Mouse (Mus musculus): Measurements from ENCODE around the gene Fancc. TPM values are rescaled to one million over a fixed set of nuclear protein-coding genes. Genes with fewer than 3 reads are reported as not detected.

Fancc gene
- 26.7 and 28.3 TPM in 2 replicates for polyA plus RNA-seq (2016; fragmentation: Nextera tagmentation; extraction: Ambion mirVana)

- DNase-seq (ENCODE audit: low spot score): peak; percentile 56
- Histone ChIP-seq H3K9me3 (replicated peaks) (no peaks in the 10 kb centered on the region), H3K4me1 (peaks cover 16% of the 10 kb centered on the region), H3K27me3 (ENCODE audit: low read depth, poor library complexity, severe bottlenecking) (no peaks in the 10 kb centered on the region), H3K36me3 (no peaks in the 10 kb centered on the region), H3K4me3 (peak within 1 kb of the TSS; percentile 11; the same call in 1 of the 2 replicates), H3K27ac (replicated peaks) (peak within 1 kb of the TSS; percentile 82)
- 22% methylated on average over 23 of the region's 23 CpGs for WGBS
These were observed at the start of gene Fancc for GRCm38 (mm10) chr13:63496646-63497582. Gene Fancc (minus strand): TSS chr13:63497278.

- H3K4me3 ChIP-seq: no peak overlapping the region
- peaks cover 83% of the 10 kb centered on the region for H3K4me1 ChIP-seq
- H3K9me3 ChIP-seq (replicated peaks): no peaks in the 10 kb centered on the region
- no peaks in the 10 kb centered on the region for H3K27me3 ChIP-seq (ENCODE audit: low read depth, poor library complexity, severe bottlenecking)
- WGBS: 82% methylated on average over 7 of the region's 7 CpGs
- H3K27ac ChIP-seq (replicated peaks): no peak overlapping the region
- no peak for DNase-seq (ENCODE audit: low spot score)
- peaks cover 94% of the 10 kb centered on the region for H3K36me3 ChIP-seq
These were observed 48.2 kb upstream of the Fancc start for GRCm38 (mm10) chr13:63545291-63545690.

- H3K4me3 ChIP-seq: no peak overlapping the region
- H3K4me1 ChIP-seq: peaks cover 79% of the 10 kb centered on the region
- no peaks in the 10 kb centered on the region for H3K27me3 ChIP-seq (ENCODE audit: low read depth, poor library complexity, severe bottlenecking)
- no peak for DNase-seq (ENCODE audit: low spot score)
- 83% methylated on average over 5 of the region's 5 CpGs for WGBS
- H3K36me3 ChIP-seq: peaks cover 95% of the 10 kb centered on the region
- H3K27ac ChIP-seq (replicated peaks): no peak overlapping the region
- H3K9me3 ChIP-seq (replicated peaks): no peaks in the 10 kb centered on the region
These were observed 47.8 kb upstream of the Fancc start for GRCm38 (mm10) chr13:63544967-63545253.

- Histone ChIP-seq H3K4me3 (no peak overlapping the region), H3K36me3 (peaks cover 100% of the 10 kb centered on the region), H3K4me1 (peaks cover 74% of the 10 kb centered on the region), H3K9me3 (replicated peaks) (no peaks in the 10 kb centered on the region), H3K27ac (replicated peaks) (no peak overlapping the region), H3K27me3 (ENCODE audit: low read depth, poor library complexity, severe bottlenecking) (no peaks in the 10 kb centered on the region)
- WGBS: 81% methylated on average over 13 of the region's 13 CpGs
- DNase-seq (ENCODE audit: low spot score): no peak
These were observed 47.3 kb upstream of the Fancc start for GRCm38 (mm10) chr13:63544119-63544966.

- no peak for DNase-seq (ENCODE audit: low spot score)
- WGBS: 76% methylated on average over 6 of the region's 6 CpGs
- Histone ChIP-seq H3K36me3 (peaks cover 100% of the 10 kb centered on the region), H3K27me3 (ENCODE audit: low read depth, poor library complexity, severe bottlenecking) (no peaks in the 10 kb centered on the region), H3K4me1 (peaks cover 65% of the 10 kb centered on the region), H3K9me3 (replicated peaks) (no peaks in the 10 kb centered on the region), H3K27ac (replicated peaks) (no peak overlapping the region), H3K4me3 (no peak overlapping the region)
These were observed 46.4 kb upstream of the Fancc start for GRCm38 (mm10) chr13:63543459-63543858.

GRCm38 (mm10) chr13:63542796-63543384 is 45.8 kb upstream of the Fancc start:
- peaks cover 100% of the 10 kb centered on the region for H3K36me3 ChIP-seq
- no peaks in the 10 kb centered on the region for H3K9me3 ChIP-seq (replicated peaks)
- peaks cover 61% of the 10 kb centered on the region for H3K4me1 ChIP-seq
- DNase-seq (ENCODE audit: low spot score): no peak
- H3K27ac ChIP-seq (replicated peaks): no peak overlapping the region
- H3K27me3 ChIP-seq (ENCODE audit: low read depth, poor library complexity, severe bottlenecking): no peaks in the 10 kb centered on the region
- WGBS: 87% methylated on average over 3 of the region's 3 CpGs
- no peak overlapping the region for H3K4me3 ChIP-seq

GRCm38 (mm10) chr13:63541510-63541909 is 44.4 kb upstream of the Fancc start:
- no peak for DNase-seq (ENCODE audit: low spot score)
- H3K4me3 ChIP-seq: no peak overlapping the region
- H3K36me3 ChIP-seq: peaks cover 100% of the 10 kb centered on the region
- H3K9me3 ChIP-seq (replicated peaks): no peaks in the 10 kb centered on the region
- H3K27ac ChIP-seq (replicated peaks): 0 out of 2 replicates have a peak overlapping the region, but pooled peaks have one; percentile 38
- H3K27me3 ChIP-seq (ENCODE audit: low read depth, poor library complexity, severe bottlenecking): no peaks in the 10 kb centered on the region
- H3K4me1 ChIP-seq: peaks cover 59% of the 10 kb centered on the region

GRCm38 (mm10) chr13:63540584-63540983 is 43.5 kb upstream of the Fancc start:
- DNase-seq (ENCODE audit: low spot score): no peak
- no peak overlapping the region for H3K27ac ChIP-seq (replicated peaks)
- 90% methylated on average over 12 of the region's 12 CpGs for WGBS
- peaks cover 100% of the 10 kb centered on the region for H3K36me3 ChIP-seq
- H3K27me3 ChIP-seq (ENCODE audit: low read depth, poor library complexity, severe bottlenecking): no peaks in the 10 kb centered on the region
- peaks cover 49% of the 10 kb centered on the region for H3K4me1 ChIP-seq
- no peaks in the 10 kb centered on the region for H3K9me3 ChIP-seq (replicated peaks)
- no peak overlapping the region for H3K4me3 ChIP-seq

GRCm38 (mm10) chr13:63534981-63535380 is 37.9 kb upstream of the Fancc start:
- no peak overlapping the region for H3K27ac ChIP-seq (replicated peaks)
- H3K36me3 ChIP-seq: peaks cover 100% of the 10 kb centered on the region
- WGBS: 89% methylated on average over 4 of the region's 4 CpGs
- H3K27me3 ChIP-seq (ENCODE audit: low read depth, poor library complexity, severe bottlenecking): no peaks in the 10 kb centered on the region
- DNase-seq (ENCODE audit: low spot score): no peak
- peaks cover 17% of the 10 kb centered on the region for H3K4me1 ChIP-seq
- H3K4me3 ChIP-seq: no peak overlapping the region
- H3K9me3 ChIP-seq (replicated peaks): no peaks in the 10 kb centered on the region

- Histone ChIP-seq H3K36me3 (peaks cover 100% of the 10 kb centered on the region), H3K27ac (replicated peaks) (no peak overlapping the region), H3K27me3 (ENCODE audit: low read depth, poor library complexity, severe bottlenecking) (no peaks in the 10 kb centered on the region), H3K9me3 (replicated peaks) (no peaks in the 10 kb centered on the region), H3K4me3 (no peak overlapping the region), H3K4me1 (peaks cover 44% of the 10 kb centered on the region)
- DNase-seq (ENCODE audit: low spot score): no peak
- 81% methylated on average over 9 of the region's 9 CpGs for WGBS
These were observed 33.8 kb upstream of the Fancc start for GRCm38 (mm10) chr13:63530857-63531256.

- Histone ChIP-seq H3K36me3 (peaks cover 100% of the 10 kb centered on the region), H3K27ac (replicated peaks) (no peak overlapping the region), H3K4me3 (no peak overlapping the region), H3K9me3 (replicated peaks) (no peaks in the 10 kb centered on the region), H3K27me3 (ENCODE audit: low read depth, poor library complexity, severe bottlenecking) (no peaks in the 10 kb centered on the region), H3K4me1 (peaks cover 44% of the 10 kb centered on the region)
- no peak for DNase-seq (ENCODE audit: low spot score)
- 33% methylated on average over 3 of the region's 3 CpGs for WGBS
These were observed 33.3 kb upstream of the Fancc start for GRCm38 (mm10) chr13:63530371-63530764.

- WGBS: 61% methylated on average over 3 of the region's 3 CpGs
- no peak for DNase-seq (ENCODE audit: low spot score)
- H3K27ac ChIP-seq (replicated peaks): no peak overlapping the region
- H3K9me3 ChIP-seq (replicated peaks): no peaks in the 10 kb centered on the region
- H3K36me3 ChIP-seq: peaks cover 100% of the 10 kb centered on the region
- H3K4me1 ChIP-seq: peaks cover 44% of the 10 kb centered on the region
- H3K4me3 ChIP-seq: no peak overlapping the region
- no peaks in the 10 kb centered on the region for H3K27me3 ChIP-seq (ENCODE audit: low read depth, poor library complexity, severe bottlenecking)
These were observed 32.7 kb upstream of the Fancc start for GRCm38 (mm10) chr13:63529602-63530370.

All from midbrain, embryonic 10.5 days (tissue).